Mouse (Mus musculus) ES-E14 (cell line): Measurements from ENCODE around the gene Pcdh15. TPM values are rescaled to one million over a fixed set of nuclear protein-coding genes. Genes with fewer than 3 reads are reported as not detected.

ENCODE experiments used
- DNase-seq: peaks from one replicate; pipeline ENCODE4 v3.0.0-alpha.2; 2013; ENCODE audit warnings: low read depth, low spot score
- H3K27ac ChIP-seq: 2 replicates; pipeline ENCODE4 v1.5.1; 2012; ENCODE audit warnings: low read depth, mild to moderate bottlenecking, low read length, moderate library complexity, mixed read lengths; ENCODE audit not compliant: poor library complexity, insufficient read depth, severe bottlenecking
- H3K36me3 ChIP-seq: 2 replicates; pipeline ENCODE4 v1.6.1; 2012; ENCODE audit warnings: mild to moderate bottlenecking, low read length, moderate library complexity, mixed read lengths; ENCODE audit not compliant: control insufficient read depth, poor library complexity, insufficient read depth, severe bottlenecking
- H3K4me1 ChIP-seq, 2 experiments: fragments of 150-350 bp in 1 of 2; sonication (generic) in 1 of 2; 2 replicates each; pipeline ENCODE4 v1.6.1; 2012; ENCODE audit warnings: low read length in 2 of 2, mild to moderate bottlenecking in 1 of 2, mixed read lengths in 1 of 2; ENCODE audit not compliant: control insufficient read depth in 2 of 2, insufficient read depth in 2 of 2, poor library complexity in 1 of 2
- H3K4me3 ChIP-seq, 2 experiments: fragments of 150-350 bp in 1 of 2; sonication (generic) in 1 of 2; 2 replicates each; pipeline ENCODE4 v1.5.1; 2012; ENCODE audit warnings: low read length in 2 of 2, low read depth in 1 of 2, mild to moderate bottlenecking in 1 of 2, mixed read lengths in 1 of 2; ENCODE audit not compliant: insufficient read depth in 1 of 2, poor library complexity in 1 of 2, severe bottlenecking in 1 of 2
- H3K9ac ChIP-seq: 2 replicates; pipeline ENCODE4 v1.6.1; 2012; ENCODE audit warnings: low read depth, mild to moderate bottlenecking, low read length, mixed read lengths; ENCODE audit not compliant: poor library complexity, insufficient read depth, severe bottlenecking
- H3K9me3 ChIP-seq: fragments of 150-350 bp; sonication (generic); 2 replicates; pipeline ENCODE4 v1.6.1; 2012; ENCODE audit warnings: low read depth, mild to moderate bottlenecking, low read length; ENCODE audit not compliant: control insufficient read depth, insufficient read depth
- CHD2 ChIP-seq: IDR thresholded peaks from 2 replicates; pipeline ENCODE4 v1.6.1; 2014; ENCODE audit warnings: mild to moderate bottlenecking, low read depth, low read length, inconsistent platforms
- HCFC1 ChIP-seq: IDR thresholded peaks from 2 replicates; pipeline ENCODE4 v1.6.1; 2012; ENCODE audit warnings: low read length, inconsistent platforms, borderline replicate concordance; ENCODE audit not compliant: insufficient read depth
- MAFK ChIP-seq: IDR thresholded peaks from 2 replicates; pipeline ENCODE4 v1.6.1; 2014; ENCODE audit warnings: mild to moderate bottlenecking, low read depth, low read length, inconsistent platforms; ENCODE audit not compliant: insufficient read depth
- ZC3H11A ChIP-seq: IDR thresholded peaks from 2 replicates; pipeline ENCODE4 v1.6.1; 2012; ENCODE audit warnings: low read depth, mild to moderate bottlenecking, inconsistent platforms, low read length, borderline replicate concordance
- ZNF384 ChIP-seq: IDR thresholded peaks from 2 replicates; pipeline ENCODE4 v1.6.1; 2012; ENCODE audit warnings: low read depth, low read length, inconsistent platforms
- in situ Hi-C, 2 experiments: fragments of 600-800 bp; cut with MboI; formaldehyde crosslinking; loops; one replicate each; pipeline ENCODE4 v1.15.1; 2025; ENCODE audit warnings: low sequenced_read_pairs in 2 of 2, inconsistent platforms in 1 of 2; ENCODE audit not compliant: unreplicated experiment in 2 of 2
- total RNA-seq: library from RNA; depleted of rRNA; stranded (reverse); fragments of 300-350 nt; gene quantifications from 2 replicates; pipeline ENCODE4 v1.2.3, GENCODE M21; 2012

Gene Pcdh15
- total RNA-seq, 1 experiment: 0.04 TPM

DNA sequence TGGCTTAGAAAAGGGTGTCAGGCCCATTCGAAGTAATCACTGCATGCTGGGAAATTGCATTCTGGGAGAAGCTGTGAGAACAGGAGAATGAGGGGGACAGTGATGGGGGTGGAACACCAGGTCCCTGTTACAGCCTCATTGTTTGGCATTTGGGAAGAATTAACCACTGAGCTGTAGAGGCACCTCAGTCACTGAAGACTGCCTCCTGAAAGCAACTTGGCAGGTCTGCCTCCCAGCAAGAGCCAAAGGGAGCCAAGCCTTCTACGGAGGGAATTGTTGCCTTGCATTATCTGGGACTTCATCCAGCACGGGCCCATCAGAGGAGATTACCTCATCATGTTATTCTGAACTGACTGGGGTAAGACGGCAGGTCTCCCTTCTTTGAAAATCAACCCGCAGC is 197.3 kb downstream of the Pcdh15 start:
- TF ChIP-seq HCFC1 (no peak), MAFK (no peak), CHD2 (no peak), ZNF384 (no peak), ZC3H11A (no peak)
- no peaks in the 10 kb centered on the region for H3K9me3 ChIP-seq
- in situ Hi-C loops: no loop called here
- no peak overlapping the region for H3K9ac ChIP-seq
- no peaks in the 10 kb centered on the region for H3K36me3 ChIP-seq
- H3K4me1 ChIP-seq: no peaks in the 10 kb centered on the region
- H3K27ac ChIP-seq: no peak overlapping the region
- H3K4me3 ChIP-seq: no peak overlapping the region
- no peak for DNase-seq

DNA sequence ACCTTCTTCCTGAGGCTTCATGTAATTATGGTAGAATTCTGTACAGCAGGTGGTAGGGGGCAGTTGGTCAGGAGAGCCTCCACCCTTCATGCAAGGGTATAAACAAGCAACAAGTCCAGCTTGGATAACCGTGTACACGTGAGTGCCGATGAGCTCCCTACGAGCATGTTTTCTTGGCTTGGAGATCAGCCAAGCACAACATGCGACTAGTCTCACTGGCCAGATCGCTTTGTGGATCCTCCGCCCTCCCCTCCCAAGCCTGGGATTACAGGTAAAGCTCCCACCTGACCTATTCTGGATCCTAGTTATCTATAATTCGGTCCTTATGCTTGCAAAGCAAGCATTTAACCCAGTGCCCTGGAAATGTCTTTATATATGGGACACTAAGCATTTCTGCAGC is 202.8 kb downstream of the Pcdh15 start:
- no peak for DNase-seq
- H3K36me3 ChIP-seq: no peaks in the 10 kb centered on the region
- in situ Hi-C loops: no loop called here
- H3K9ac ChIP-seq: no peak overlapping the region
- no peaks in the 10 kb centered on the region for H3K9me3 ChIP-seq
- no peak overlapping the region for H3K4me3 ChIP-seq
- no peak overlapping the region for H3K27ac ChIP-seq
- TF ChIP-seq CHD2 (no peak), HCFC1 (no peak), ZNF384 (no peak), MAFK (no peak), ZC3H11A (no peak)
- H3K4me1 ChIP-seq: no peaks in the 10 kb centered on the region

DNA sequence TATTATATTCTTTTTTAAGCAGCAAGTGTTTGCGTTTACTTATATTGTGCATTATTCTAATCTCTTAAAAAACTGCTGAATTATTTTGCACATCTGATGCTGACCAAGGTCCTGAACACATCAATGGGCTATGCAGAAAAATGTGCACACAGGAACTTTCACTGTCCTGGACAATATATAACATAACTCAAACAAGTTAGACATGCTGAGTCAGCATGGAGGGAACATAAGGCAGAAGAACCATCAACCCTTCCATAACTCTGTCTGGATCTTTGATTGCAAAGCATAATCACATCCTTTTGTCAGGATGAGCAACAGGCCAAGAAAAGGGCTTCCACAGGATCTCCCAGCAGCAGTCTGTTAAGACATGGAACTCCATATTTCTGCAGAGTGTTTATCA is 207.5 kb downstream of the Pcdh15 start:
- Histone ChIP-seq H3K27ac (no peak overlapping the region), H3K9ac (no peak overlapping the region), H3K4me1 (no peaks in the 10 kb centered on the region), H3K4me3 (no peak overlapping the region), H3K9me3 (no peaks in the 10 kb centered on the region), H3K36me3 (no peaks in the 10 kb centered on the region)
- TF ChIP-seq ZC3H11A: no peak
- peak; percentile 71 for TF ChIP-seq MAFK
- DNase-seq: no peak
- in situ Hi-C loops: no loop called here

DNA sequence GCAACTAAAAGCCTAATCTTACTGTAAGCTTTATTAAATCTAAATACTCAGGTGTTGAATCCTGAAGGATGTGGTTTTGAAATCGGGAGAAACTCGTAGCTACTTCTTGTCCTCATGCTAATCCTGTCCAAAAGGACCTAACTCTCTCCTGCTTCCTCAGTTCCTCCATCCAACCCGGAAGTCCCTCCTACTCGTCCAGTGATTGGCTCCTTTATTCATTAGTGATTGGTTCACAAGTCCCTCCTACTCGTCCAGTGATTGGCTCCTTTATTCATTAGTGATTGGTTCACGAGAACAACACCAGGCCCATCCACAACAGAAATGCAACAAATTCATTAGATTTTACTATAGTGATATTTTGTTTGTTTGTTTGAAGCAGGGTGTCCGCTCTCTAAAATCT is 227.7 kb downstream of the Pcdh15 start:
- Histone ChIP-seq H3K9ac (no peak overlapping the region), H3K4me3 (no peak overlapping the region), H3K36me3 (no peaks in the 10 kb centered on the region), H3K9me3 (no peaks in the 10 kb centered on the region), H3K4me1 (no peaks in the 10 kb centered on the region), H3K27ac (no peak overlapping the region)
- TF ChIP-seq CHD2: no peak
- TF ChIP-seq MAFK: no peak
- no peak for TF ChIP-seq HCFC1
- TF ChIP-seq ZC3H11A: no peak
- TF ChIP-seq ZNF384: no peak
- DNase-seq: no peak
- in situ Hi-C loops: no loop called here

DNA sequence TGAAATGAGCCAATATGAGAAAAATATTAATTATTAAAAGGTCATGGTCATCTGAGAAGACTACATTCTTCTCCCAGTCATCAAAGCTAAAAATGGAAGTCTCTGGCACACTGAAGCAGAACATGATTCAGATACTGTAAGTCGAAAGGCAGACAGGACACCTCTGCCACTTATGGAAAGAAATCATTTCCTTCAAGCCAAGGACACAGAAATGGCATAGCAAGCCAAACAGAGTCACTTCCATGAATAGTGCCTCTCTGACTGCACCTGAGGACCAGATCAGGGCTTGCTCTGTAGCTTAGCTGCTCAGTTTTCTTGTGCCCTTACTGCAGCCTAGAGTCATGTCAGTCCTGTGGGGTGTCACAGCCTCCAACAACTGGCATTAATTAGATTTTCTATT is 234.3 kb downstream of the Pcdh15 start:
- no peak overlapping the region for H3K4me3 ChIP-seq
- DNase-seq: no peak
- no peak for TF ChIP-seq HCFC1
- TF ChIP-seq ZNF384: no peak
- TF ChIP-seq MAFK: no peak
- no peak for TF ChIP-seq CHD2
- TF ChIP-seq ZC3H11A: no peak
- in situ Hi-C loops: no loop called here
- H3K9ac ChIP-seq: no peak overlapping the region
- no peaks in the 10 kb centered on the region for H3K9me3 ChIP-seq
- no peaks in the 10 kb centered on the region for H3K36me3 ChIP-seq
- H3K27ac ChIP-seq: no peak overlapping the region
- no peaks in the 10 kb centered on the region for H3K4me1 ChIP-seq
